Mouse (Mus musculus) liver, adult 2 months (tissue): ENCODE data around the gene Clec3a. TPM values are rescaled to one million over a fixed set of nuclear protein-coding genes. Genes with fewer than 3 reads are reported as not detected.

Source experiments
- DNase-seq: peaks from one replicate; pipeline ENCODE4 v3.0.0-alpha.2; 2011; ENCODE audit warnings: low read depth, low spot score; ENCODE audit errors: extremely low read depth
- H3K27ac ChIP-seq: fragments of 200-500 bp; replicated peaks from 2 replicates; pipeline ENCODE4 v1.5.1; 2012; ENCODE audit warnings: low read depth, mild to moderate bottlenecking, control low read depth, inconsistent platforms, low read length; ENCODE audit not compliant: insufficient read depth
- H3K27me3 ChIP-seq: fragments of 200-500 bp; 2 replicates; pipeline ENCODE4 v1.6.1; 2012; ENCODE audit warnings: mild to moderate bottlenecking, moderate library complexity, low read length, inconsistent platforms; ENCODE audit not compliant: control insufficient read depth, insufficient read depth
- H3K36me3 ChIP-seq: fragments of 200-500 bp; 2 replicates; pipeline ENCODE4 v1.6.1; 2012; ENCODE audit warnings: low read length, inconsistent platforms; ENCODE audit not compliant: control insufficient read depth, insufficient read depth
- H3K4me1 ChIP-seq: fragments of 200-500 bp; 2 replicates; pipeline ENCODE4 v1.6.1; 2011; ENCODE audit warnings: low read length; ENCODE audit not compliant: control insufficient read depth, insufficient read depth
- H3K4me3 ChIP-seq: fragments of 200-500 bp; 2 replicates; pipeline ENCODE4 v1.5.1; 2011; ENCODE audit warnings: low read depth, mild to moderate bottlenecking, control low read depth, low read length, moderate library complexity; ENCODE audit not compliant: insufficient read depth
- H3K79me2 ChIP-seq: fragments of 200-500 bp; 2 replicates; pipeline ENCODE4 v1.6.1; 2012; ENCODE audit warnings: inconsistent platforms, mild to moderate bottlenecking, low read length, moderate library complexity; ENCODE audit not compliant: control insufficient read depth, insufficient read depth
- H3K9ac ChIP-seq: fragments of 200-500 bp; 2 replicates; pipeline ENCODE4 v1.6.1; 2012; ENCODE audit warnings: low read depth, mild to moderate bottlenecking, control low read depth, inconsistent platforms, low read length
- CTCF ChIP-seq: fragments of 200-500 bp; IDR thresholded peaks from 2 replicates; pipeline ENCODE4 v1.5.1; 2011; ENCODE audit warnings: low read depth, low read length, control low read depth
- POLR2A ChIP-seq: fragments of 200-500 bp; IDR thresholded peaks from 2 replicates; pipeline ENCODE4 v1.6.1; 2011; ENCODE audit warnings: low read length, control low read depth; ENCODE audit not compliant: insufficient read depth; ENCODE audit errors: extremely low read depth
- WGBS: fragments of 180-500 bp; shearing (Covaris S2); methylation state at CpG from one replicate; pipeline ENCODE4 v1.1.7; 2018; 5-methylcytosine and 5-hydroxymethylcytosine counted together
- polyA plus RNA-seq: library from polyadenylated mRNA; depleted of rRNA; stranded (reverse); fragments of >200 nt; gene quantifications from 2 replicates; pipeline ENCODE4 v1.2.3, GENCODE M21; 2012
- total RNA-seq: library from RNA; depleted of rRNA; stranded (reverse); fragments of >200 nt; gene quantifications from 2 replicates; pipeline ENCODE4 v1.2.3, GENCODE M21; 2014

Gene Clec3a
- total and polyA plus RNA-seq, 2 experiments, result not detected

- no peaks in the 10 kb centered on the region for H3K36me3 ChIP-seq
- no peak overlapping the region for H3K9ac ChIP-seq
- no peaks in the 10 kb centered on the region for H3K79me2 ChIP-seq
- H3K27me3 ChIP-seq, result no peaks in the 10 kb centered on the region
- WGBS, result 62% methylated on average over 6 of the region's 6 CpGs
- no peak for TF ChIP-seq POLR2A
- TF ChIP-seq CTCF, result no peak
- no peak for DNase-seq
- no peaks in the 10 kb centered on the region for H3K4me1 ChIP-seq
- H3K4me3 ChIP-seq, result no peak overlapping the region
- H3K27ac ChIP-seq, result no peak overlapping the region
Measured at GRCm38 (mm10) chr8:114418904-114419303, 1.0 kb downstream of the Clec3a start.

GRCm38 (mm10) chr8:114421544-114421943 lies 3.7 kb downstream of the Clec3a start:
- 62% methylated on average over 4 of the region's 4 CpGs for WGBS
- TF ChIP-seq CTCF, result no peak
- TF ChIP-seq POLR2A, result no peak

GRCm38 (mm10) chr8:114438236-114438635 lies 20.4 kb downstream of the Clec3a start:
- H3K4me3 ChIP-seq, result no peak overlapping the region
- no peaks in the 10 kb centered on the region for H3K27me3 ChIP-seq
- 15% methylated on average over 6 of the region's 6 CpGs for WGBS
- TF ChIP-seq POLR2A, result no peak
- TF ChIP-seq CTCF, result peak; percentile 87
- H3K4me1 ChIP-seq, result 0 out of 2 replicates have a peak, but pooled peaks cover 2% of the 10 kb centered on the region
- no peak overlapping the region for H3K27ac ChIP-seq
- H3K36me3 ChIP-seq, result no peaks in the 10 kb centered on the region
- H3K9ac ChIP-seq, result no peak overlapping the region
- peak; percentile 33 for DNase-seq
- no peaks in the 10 kb centered on the region for H3K79me2 ChIP-seq

More at GRCm38 (mm10) chr8:114421544-114421943, 3.7 kb downstream of the Clec3a start:
- no peaks in the 10 kb centered on the region for H3K27me3 ChIP-seq
- H3K9ac ChIP-seq, result no peak overlapping the region
- no peak for DNase-seq
- no peaks in the 10 kb centered on the region for H3K79me2 ChIP-seq
- H3K36me3 ChIP-seq, result no peaks in the 10 kb centered on the region
- H3K27ac ChIP-seq, result no peak overlapping the region
- H3K4me1 ChIP-seq, result no peaks in the 10 kb centered on the region
- no peak overlapping the region for H3K4me3 ChIP-seq

- DNase-seq, result peak; percentile 97
- TF ChIP-seq CTCF (peak; percentile 82), POLR2A (peak; percentile 36; the same call in 1 of the 2 replicates)
- Histone ChIP-seq H3K79me2 (no peaks in the 10 kb centered on the region), H3K4me3 (peak within 1 kb of the TSS; percentile 81), H3K27me3 (no peaks in the 10 kb centered on the region), H3K27ac (peak within 1 kb of the TSS; percentile 50), H3K4me1 (0 out of 2 replicates have a peak, but pooled peaks cover 2% of the 10 kb centered on the region), H3K9ac (peak within 1 kb of the TSS; percentile 80), H3K36me3 (no peaks in the 10 kb centered on the region)
- WGBS, result under 1% methylated on average over 54 of the region's 54 CpGs
Measured at GRCm38 (mm10) chr8:114439334-114440204, 21.7 kb downstream of the Clec3a start, which contains the start of gene Wwox. Gene Wwox (plus strand): TSS chr8:114439655.

- 18% methylated on average over 5 of the region's 5 CpGs for WGBS
- Histone ChIP-seq H3K36me3 (no peaks in the 10 kb centered on the region), H3K4me1 (0 out of 2 replicates have a peak, but pooled peaks cover 2% of the 10 kb centered on the region), H3K4me3 (peak overlapping the region; percentile 81), H3K27ac (no peak overlapping the region), H3K27me3 (no peaks in the 10 kb centered on the region), H3K79me2 (no peaks in the 10 kb centered on the region), H3K9ac (peak overlapping the region; percentile 80; the same call in 1 of the 2 replicates)
- DNase-seq, result no peak
- TF ChIP-seq POLR2A, result no peak
- no peak for TF ChIP-seq CTCF
Measured at GRCm38 (mm10) chr8:114440205-114440589, 22.3 kb downstream of the Clec3a start.
